10 mouse cellular contexts compared by ENCODE assay signal in genomic region chr10:42295028-42295427, GRCm38 (mm10). TPM values are rescaled to one million over a fixed set of nuclear protein-coding genes. Genes with fewer than 3 reads are reported as not detected.
DNase-seq lines count a peak whose midpoint lies in the region; ATAC-seq and TF ChIP-seq lines count a peak whose summit lies in the region.
"Had no signal": no experiment of that assay in that cellular context is flagged by ENCODE, and none has a peak within 500 bp of the region (broad histone marks: within the 10 kb centered on the region; RNA-seq: fewer than 3 reads in every experiment).

No protein-coding gene starts in this region.

- peak; percentile 82 for TF ChIP-seq CTCF in kidney, adult 2 months (conservative IDR thresholded peaks at IDR 0.05; ENCODE audit: insufficient read depth, insufficient read length, low read depth, low read length)
- peak; percentile 15 to 91; a peak in 2 of 4 replicates for TF ChIP-seq CTCF in CH12.LX (conservative IDR thresholded peaks at IDR 0.05 in 1 of 2, IDR thresholded peaks at IDR 0.05 in 1 of 2; ENCODE audit: low read depth in 2 of 2, low read length in 2 of 2)

- TF ChIP-seq EP300 in CH12.LX (IDR thresholded peaks at IDR 0.05; ENCODE audit: low read length), result no peak

- no peak for ATAC-seq in kidney, embryonic 16.5 days (ENCODE audit: low FRiP score, low TSS enrichment)
- peak; percentile 71 for ATAC-seq in inflammation-experienced regulatory T-cells, adult 6 months

- dilution Hi-C loops in CH12.LX (cut with MboI; ENCODE audit: extremely low pct_ligation_motif_present, extremely low pct_unique_long_range_greater_than_20kb, low sequenced_read_pairs), result no loop called here

- no peaks in the 10 kb centered on the region for H3K9me3 ChIP-seq in kidney, embryonic 16.5 days (ENCODE audit: low read length)
- peaks cover 4% of the 10 kb centered on the region for H3K9me3 ChIP-seq in CH12.LX (replicated peaks; ENCODE audit: low read length)
- H3K9me3 ChIP-seq: lung, embryonic 15.5 days had no signal

- no peak overlapping the region for H3K27ac ChIP-seq in kidney, adult 2 months (ENCODE audit: insufficient read depth, low read depth, low read length)
- no peak overlapping the region for H3K27ac ChIP-seq in kidney, embryonic 16.5 days (ENCODE audit: low read length)
- H3K27ac ChIP-seq in CH12.LX (ENCODE audit: insufficient read depth, low read depth), result no peak overlapping the region
- H3K27ac ChIP-seq: lung, embryonic 15.5 days had no signal

- peak; percentile 95 for TF ChIP-seq RAD21 in CH12.LX (IDR thresholded peaks at IDR 0.05; ENCODE audit: low read depth, low read length)

- in situ Hi-C loops in CH12.LX (cut with MboI; ENCODE audit: low pct_ligation_motif_present, low pct_unique_long_range_greater_than_20kb, low sequenced_read_pairs), result loop anchor here (5.0 to 10.0 kb wide), 4 partner anchors 270 to 783 kb away; no protein-coding TSS in a partner anchor

- H3K36me3 ChIP-seq in kidney, adult 2 months (ENCODE audit: control insufficient read depth, insufficient read depth, low read length), result no peaks in the 10 kb centered on the region
- H3K36me3 ChIP-seq in kidney, embryonic 16.5 days (ENCODE audit: insufficient read depth, low read length), result no peaks in the 10 kb centered on the region
- no peaks in the 10 kb centered on the region for H3K36me3 ChIP-seq in CH12.LX (replicated peaks in 1 of 2; ENCODE audit: control insufficient read depth in 1 of 2, insufficient read depth in 1 of 2, low read length in 1 of 2)
- H3K36me3 ChIP-seq: lung, embryonic 15.5 days had no signal

- no peaks in the 10 kb centered on the region for H3K4me1 ChIP-seq in kidney, adult 2 months (ENCODE audit: control insufficient read depth, insufficient read depth, low read length)
- H3K4me1 ChIP-seq in kidney, embryonic 16.5 days (ENCODE audit: insufficient read depth, low read length), result no peaks in the 10 kb centered on the region
- H3K4me1 ChIP-seq in CH12.LX (ENCODE audit: control insufficient read depth in 1 of 2, insufficient read depth in 2 of 2), result peaks cover 6 to 19% of the 10 kb centered on the region in 2 experiments
- H3K4me1 ChIP-seq: lung, embryonic 15.5 days had no signal

- H3K4me3 ChIP-seq in kidney, adult 2 months (ENCODE audit: insufficient read depth, low read depth, low read length), result no peak overlapping the region
- H3K4me3 ChIP-seq in kidney, embryonic 16.5 days (ENCODE audit: low read length), result no peak overlapping the region
- no peak overlapping the region for H3K4me3 ChIP-seq in CH12.LX (replicated peaks in 1 of 3; ENCODE audit: low read depth in 2 of 3, low read length in 2 of 3, poor library complexity in 1 of 3)
- H3K4me3 ChIP-seq: erythroblast, embryonic 14.5 days; lung, embryonic 15.5 days had no signal

- TF ChIP-seq POLR2A in kidney, adult 2 months (IDR thresholded peaks at IDR 0.05; ENCODE audit: low read depth, low read length), result no peak
- no peak for TF ChIP-seq POLR2A in CH12.LX (IDR thresholded peaks at IDR 0.05; ENCODE audit: low read depth, low read length)

- H3K4me2 ChIP-seq in kidney, embryonic 16.5 days (replicated peaks; ENCODE audit: low read depth, low read length), result no peak overlapping the region
- H3K4me2 ChIP-seq in CH12.LX (ENCODE audit: insufficient read depth, low read depth, poor library complexity, severe bottlenecking), result no peak overlapping the region
- H3K4me2 ChIP-seq: lung, embryonic 15.5 days had no signal

- H3K27me3 ChIP-seq in kidney, adult 2 months (replicated peaks; ENCODE audit: control insufficient read depth, insufficient read depth, low read length), result no peaks in the 10 kb centered on the region
- H3K27me3 ChIP-seq in kidney, embryonic 16.5 days (ENCODE audit: insufficient read depth, low read length), result no peaks in the 10 kb centered on the region
- H3K27me3 ChIP-seq in CH12.LX (replicated peaks), result no peaks in the 10 kb centered on the region
- H3K27me3 ChIP-seq: lung, embryonic 15.5 days had no signal

- H3K79me2 ChIP-seq in CH12.LX (replicated peaks; ENCODE audit: control insufficient read depth, extremely low read depth, insufficient read depth, poor library complexity, severe bottlenecking), result no peaks in the 10 kb centered on the region

- DNase-seq in kidney, adult 2 months, result peak; percentile 51
- peak; percentile 70 for DNase-seq in CH12.LX (ENCODE audit: extremely low read depth)
- peak; percentile 87 for DNase-seq in adipocyte (ENCODE audit: low spot score)
- DNase-seq in retina, postnatal 7 days (ENCODE audit: low read depth, low spot score), result peak; percentile 65
- no peak for DNase-seq in heart, postnatal 36 days
- no peak for DNase-seq in testis, postnatal 10 days (ENCODE audit: low spot score)

- no peak overlapping the region for H3K9ac ChIP-seq in kidney, embryonic 16.5 days (replicated peaks; ENCODE audit: low read length)
- H3K9ac ChIP-seq in CH12.LX (ENCODE audit: insufficient read depth, low read depth), result no peak overlapping the region
- H3K9ac ChIP-seq: lung, embryonic 15.5 days had no signal

- intact Hi-C loops in heart, postnatal 36 days (cut with DNase I), result loop anchor here (2.0 to 5.0 kb wide), 2 partner anchors 603 to 776 kb away; partner anchors contain the start of gene Cd164

- 0% methylated on average over 1 of the region's 1 CpGs for WGBS in kidney, adult 2 months
- 0% methylated on average over 1 of the region's 1 CpGs for WGBS in kidney, embryonic 16.5 days

TF ChIP-seq in CH12.LX, 34 proteins besides CTCF, POLR2A, EP300 and RAD21:
- TF ChIP-seq SMC3 (IDR thresholded peaks at IDR 0.05; ENCODE audit: low read depth, low read length), result peak; percentile 87
- TF ChIP-seq UBTF (IDR thresholded peaks at IDR 0.05; ENCODE audit: low read depth, low read length), result no peak
- peak; percentile 79 for TF ChIP-seq ZC3H11A (IDR thresholded peaks at IDR 0.05; ENCODE audit: low read depth, low read length)
- TF ChIP-seq SIN3A (IDR thresholded peaks at IDR 0.05; ENCODE audit: low read length), result no peak
TF ChIP-seq in CH12.LX: peak in this region for 2.

RNA-seq across cellular contexts. Expression of gene Foxo3, which starts 18.5 kb away (rescaled TPM):
- polyA plus RNA-seq in kidney, adult 2 months (2012; rRNA removed), result 29.2 and 35.5 TPM in 2 replicates
- polyA plus RNA-seq in kidney, embryonic 16.5 days (2015; fragmentation: Nextera tagmentation; extraction: Ambion mirVana), result 5.9 and 6.3 TPM in 2 replicates
- total RNA-seq in CH12.LX (2012; rRNA removed), result 13.0 and 18.2 TPM in 2 replicates
- total RNA-seq in CH12.LX (2014; rRNA removed), result 8.8 and 9.2 TPM in 2 replicates
- polyA plus RNA-seq in CH12.LX (2012; ENCODE audit: insufficient read length, low read depth), result 10.7 and 12.6 TPM in 2 replicates
- polyA plus RNA-seq in inflammation-experienced regulatory T-cells, adult 6 months (2017; shearing (Covaris generic)), result 10 to 100 TPM in 1 of 3 experiments, 1 to 10 TPM in 2; 6.6 to 11.9 (median 9.2) TPM
- total RNA-seq in heart, postnatal 36 days (2021), result 100 to 1,000 TPM in 1 of 2 experiments, 10 to 100 TPM in 1; 86.1 to 111 TPM

Comparison
In these comparisons a context has a peak if more than half of its experiments do, and no peak if none do; other contexts are left out.
1. DNase-seq: peak in kidney, adult 2 months (single experiment), CH12.LX (single experiment), adipocyte (single experiment) and retina, postnatal 7 days (single experiment); none in heart, postnatal 36 days (0 of 2) and testis, postnatal 10 days (single experiment).